Mouse (Mus musculus): ENCODE measurements around the gene Mark1.

GRCm38 (mm10) chr1:184935980-184936379, 63.4 kb downstream of the Mark1 start:
- no peak for TF ChIP-seq CTCF (conservative IDR thresholded peaks at IDR 0.05; ENCODE audit: insufficient read depth, insufficient read length, low read depth, low read length)
- TF ChIP-seq POLR2A (IDR thresholded peaks at IDR 0.05; ENCODE audit: low read depth, low read length): no peak
